Mouse (Mus musculus) liver, embryonic 15.5 days (tissue): ENCODE results near the gene Rnase9. TPM values are rescaled to one million over a fixed set of nuclear protein-coding genes. Genes with fewer than 3 reads are reported as not detected.
"Not testable (repeated sequence)": the region's sequence is repeated elsewhere in the genome, so short reads cannot be mapped to it uniquely, and the experiment has no call there.

Source experiments
- ATAC-seq: fragments of 200-750 bp; cut with Nextera tagmentation; 2 replicates; pipeline ENCODE4 v1.8.0; 2017; ENCODE audit warnings: moderate number of reproducible peaks, mild to moderate bottlenecking, moderate library complexity; ENCODE audit not compliant: insufficient read depth
- H3K27ac ChIP-seq: fragments of 300-500 bp; sonication (generic); replicated peaks from 2 replicates; pipeline ENCODE4 v1.5.1; 2015; ENCODE audit warnings: mild to moderate bottlenecking, inconsistent platforms
- H3K27me3 ChIP-seq: fragments of 300-500 bp; sonication (generic); 2 replicates; pipeline ENCODE4 v1.6.1; 2015; ENCODE audit warnings: mild to moderate bottlenecking, inconsistent platforms
- H3K36me3 ChIP-seq: fragments of 300-500 bp; sonication (generic); replicated peaks from 2 replicates; pipeline ENCODE4 v1.6.1; 2015; ENCODE audit warnings: moderate library complexity, mild to moderate bottlenecking, inconsistent platforms
- H3K4me1 ChIP-seq: fragments of 300-500 bp; sonication (generic); replicated peaks from 2 replicates; pipeline ENCODE4 v1.6.1; 2015; ENCODE audit warnings: inconsistent platforms
- H3K4me2 ChIP-seq: fragments of 300-500 bp; sonication (generic); 2 replicates; pipeline ENCODE4 v1.6.1; 2015; ENCODE audit warnings: moderate library complexity, mild to moderate bottlenecking, inconsistent platforms
- H3K4me3 ChIP-seq: fragments of 300-500 bp; sonication (generic); replicated peaks from 2 replicates; pipeline ENCODE4 v1.5.1; 2015; ENCODE audit warnings: mild to moderate bottlenecking, inconsistent platforms
- H3K9ac ChIP-seq: fragments of 300-500 bp; sonication (generic); 2 replicates; pipeline ENCODE4 v1.6.1; 2015; ENCODE audit warnings: moderate library complexity, mild to moderate bottlenecking, inconsistent platforms
- H3K9me3 ChIP-seq: fragments of 300-500 bp; sonication (generic); replicated peaks from 2 replicates; pipeline ENCODE4 v1.6.1; 2016; ENCODE audit warnings: inconsistent platforms
- WGBS: fragments of 180-500 bp; shearing (Covaris S2); methylation state at CpG from one replicate; pipeline ENCODE4 v1.1.7; 2015; ENCODE audit warnings: mixed read lengths; ENCODE audit not compliant: insufficient replicate concordance; 5-methylcytosine and 5-hydroxymethylcytosine counted together
- polyA plus RNA-seq: library from polyadenylated mRNA; unstranded; fragments of >200 nt; fragmentation: Nextera tagmentation; extraction: Ambion mirVana; gene quantifications from 2 replicates; pipeline ENCODE4 v1.2.1, GENCODE M21; 2015

Gene Rnase9
- polyA plus RNA-seq, 1 experiment from 2014 or later: not detected

DNA sequence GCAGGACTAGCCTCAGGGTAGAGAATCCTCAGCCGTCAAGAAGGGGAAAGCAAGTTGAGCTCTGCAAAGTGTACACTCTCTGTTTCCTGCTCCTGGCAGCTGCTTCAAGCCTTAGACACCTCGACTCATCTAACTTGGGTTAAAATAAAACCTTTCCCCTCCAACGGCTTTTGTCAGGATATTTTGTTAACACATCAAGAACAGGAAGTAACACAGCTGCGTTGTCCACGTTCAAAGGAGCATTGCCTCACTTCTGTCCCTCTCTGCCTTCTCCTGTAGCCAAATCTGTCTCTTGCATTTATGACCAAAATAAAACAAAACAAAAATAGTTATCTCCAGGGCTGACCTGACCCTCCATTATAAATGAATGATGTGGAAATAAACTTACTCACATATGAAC lies 6.2 kb upstream of the Rnase9 start:
- ATAC-seq: no peak
- H3K4me3 ChIP-seq: no peak overlapping the region
- H3K27ac ChIP-seq: no peak overlapping the region
- H3K9ac ChIP-seq: no peak overlapping the region
- H3K36me3 ChIP-seq: no peaks in the 10 kb centered on the region
- no peak overlapping the region for H3K4me2 ChIP-seq
- no peaks in the 10 kb centered on the region for H3K4me1 ChIP-seq
- no peaks in the 10 kb centered on the region for H3K9me3 ChIP-seq
- 9% methylated on average over 5 of the region's 5 CpGs for WGBS
- no peaks in the 10 kb centered on the region for H3K27me3 ChIP-seq

DNA sequence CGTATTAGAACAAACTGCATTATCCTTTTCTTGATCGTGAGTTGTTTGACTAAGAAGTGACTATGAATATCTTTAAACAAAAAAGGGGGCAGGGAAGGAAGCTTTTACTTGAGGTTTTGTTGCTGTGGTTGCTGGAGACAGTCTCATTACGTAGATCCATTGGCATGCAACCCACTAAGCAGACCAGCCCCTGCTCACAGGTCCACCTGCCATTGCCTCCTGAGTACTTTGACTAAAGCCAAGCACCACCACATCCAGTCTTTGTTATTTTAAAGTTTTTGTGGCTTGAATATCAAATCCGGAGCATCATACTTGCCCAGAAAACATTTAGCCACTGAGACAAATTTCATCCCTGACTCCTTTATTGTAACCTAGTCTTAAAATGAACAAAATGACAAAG lies 5.5 kb downstream of the Rnase9 start:
- 62% methylated on average over 4 of the region's 4 CpGs for WGBS
- Histone ChIP-seq H3K4me3 (no peak overlapping the region), H3K27ac (no peak overlapping the region), H3K4me2 (no peak overlapping the region), H3K9ac (no peak overlapping the region), H3K4me1 (no peaks in the 10 kb centered on the region), H3K9me3 (no peaks in the 10 kb centered on the region), H3K36me3 (no peaks in the 10 kb centered on the region), H3K27me3 (no peaks in the 10 kb centered on the region)
- ATAC-seq: no peak

DNA sequence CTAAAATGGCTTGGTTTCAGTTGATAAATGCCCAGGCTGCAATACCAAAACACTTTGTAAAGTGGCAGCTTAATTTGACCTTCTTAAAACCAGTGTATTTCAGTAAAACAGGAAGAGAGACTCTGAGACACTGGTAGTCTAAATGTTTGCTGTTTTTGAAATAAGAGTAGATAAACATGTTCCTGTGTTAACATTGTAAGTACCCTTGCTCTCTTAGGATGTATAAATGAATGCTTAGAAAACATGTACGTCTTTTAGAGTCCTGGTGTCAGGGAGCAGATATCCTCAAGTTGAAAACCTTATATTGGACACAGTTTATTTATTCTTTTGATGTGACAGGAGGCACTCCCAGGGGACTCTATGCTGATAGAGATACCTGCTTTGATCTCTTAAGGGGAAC lies 6.5 kb downstream of the Rnase9 start:
- Histone ChIP-seq H3K27me3 (no peaks in the 10 kb centered on the region), H3K9me3 (no peaks in the 10 kb centered on the region), H3K9ac (no peak overlapping the region), H3K36me3 (no peaks in the 10 kb centered on the region), H3K27ac (no peak overlapping the region), H3K4me2 (no peak overlapping the region), H3K4me1 (no peaks in the 10 kb centered on the region), H3K4me3 (no peak overlapping the region)
- 51% methylated on average over 1 of the region's 1 CpGs for WGBS
- ATAC-seq: no peak

DNA sequence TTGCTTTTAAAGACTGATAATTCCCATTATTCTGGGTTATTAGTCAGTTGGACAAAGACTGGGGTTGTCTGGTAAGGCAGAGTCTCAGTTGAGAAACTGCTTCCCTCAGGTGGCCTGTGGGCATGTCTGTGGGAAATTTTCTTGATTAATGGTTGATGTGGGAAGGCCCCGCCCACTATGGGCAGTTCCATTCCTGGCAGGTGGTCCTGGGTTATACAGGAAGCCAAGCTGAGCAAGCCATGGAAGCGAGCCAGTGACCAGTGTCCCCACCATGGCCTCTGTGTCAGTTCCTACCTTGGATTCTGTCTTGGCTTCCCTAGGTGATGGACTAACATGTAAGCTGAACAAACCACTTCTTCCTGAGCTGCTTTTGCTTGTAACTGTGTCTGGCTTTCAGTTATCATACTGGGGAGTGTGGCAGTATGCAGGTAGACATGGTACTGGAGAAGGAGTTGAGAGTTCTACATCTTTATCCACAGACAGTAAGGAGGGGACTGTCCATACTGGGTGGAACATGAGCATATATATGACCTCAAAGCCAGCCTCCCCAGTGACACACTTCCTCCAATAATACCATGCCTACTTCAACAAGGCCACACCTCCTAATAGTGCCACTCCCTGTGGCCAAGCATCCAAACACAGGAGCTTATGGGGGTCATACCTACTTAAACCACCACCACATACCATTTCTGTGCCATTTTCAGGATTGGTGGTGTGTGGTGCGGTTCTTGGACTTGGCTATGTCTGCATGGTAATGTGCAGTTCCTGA lies 14.1 kb downstream of the Rnase9 start:
- Histone ChIP-seq H3K9me3 (no peaks in the 10 kb centered on the region), H3K4me2 (no peak overlapping the region), H3K36me3 (no peaks in the 10 kb centered on the region), H3K4me1 (no peaks in the 10 kb centered on the region), H3K9ac (no peak overlapping the region), H3K27ac (no peak overlapping the region), H3K4me3 (no peak overlapping the region), H3K27me3 (no peaks in the 10 kb centered on the region)
- no peak for ATAC-seq
- 52% methylated on average over 3 of the region's 3 CpGs for WGBS

DNA sequence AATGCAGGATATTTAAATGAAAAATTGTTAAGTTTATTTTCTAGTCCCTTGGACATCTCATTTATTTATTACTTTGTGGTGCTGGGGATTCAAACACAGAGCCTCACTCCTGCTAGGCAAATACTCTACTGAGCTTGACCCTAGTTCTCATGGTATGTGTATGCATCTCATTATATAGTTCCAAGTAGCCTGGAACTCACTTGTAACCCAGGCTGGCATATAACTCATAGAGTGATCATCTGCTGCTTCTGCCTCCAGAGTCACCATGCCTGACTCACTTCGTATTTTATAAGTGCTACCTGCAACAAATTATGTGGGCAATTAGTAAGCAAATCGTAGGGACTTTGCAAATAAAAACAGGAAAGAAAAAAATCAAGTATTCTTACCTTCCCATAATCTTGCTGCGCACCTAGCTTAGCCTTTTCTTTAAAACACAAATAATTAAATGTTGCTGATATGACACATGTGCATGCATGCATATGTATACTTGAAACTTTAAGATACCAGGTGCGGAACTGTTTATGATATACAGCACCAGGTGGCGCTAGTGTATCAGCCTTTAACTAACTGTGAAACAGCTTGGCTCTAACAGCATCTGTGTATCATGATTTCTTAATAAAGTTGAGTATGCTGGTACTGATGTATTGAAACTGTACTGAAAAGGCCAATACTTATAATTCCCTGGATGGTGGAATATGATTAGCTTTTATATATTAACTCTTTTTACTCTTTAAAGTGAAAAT lies 15.1 kb downstream of the Rnase9 start:
- Histone ChIP-seq H3K27me3 (no peaks in the 10 kb centered on the region), H3K4me2 (no peak overlapping the region), H3K4me1 (no peaks in the 10 kb centered on the region), H3K9ac (no peak overlapping the region), H3K9me3 (no peaks in the 10 kb centered on the region), H3K4me3 (no peak overlapping the region), H3K36me3 (no peaks in the 10 kb centered on the region), H3K27ac (no peak overlapping the region)
- 27% methylated on average over 5 of the region's 5 CpGs for WGBS
- no peak for ATAC-seq

DNA sequence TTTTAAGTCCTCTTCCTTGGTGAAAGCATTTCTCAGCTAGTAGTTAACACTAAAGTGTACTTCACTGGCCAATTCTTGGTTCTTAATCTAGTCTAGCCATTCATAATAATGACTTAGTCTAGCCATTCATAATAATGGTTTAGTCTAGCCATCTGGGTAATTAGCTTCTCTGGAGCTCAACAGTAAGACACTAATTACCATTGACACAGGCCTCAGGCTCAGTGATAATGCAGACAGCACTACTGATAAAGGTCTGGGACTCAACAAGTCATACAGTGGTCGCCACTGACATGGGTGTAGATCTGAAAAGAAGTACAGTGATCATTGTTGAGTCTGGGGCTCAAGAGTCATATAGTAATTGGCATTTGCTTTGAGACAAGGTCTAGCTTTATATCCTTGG lies 16.8 kb downstream of the Rnase9 start:
- no peaks in the 10 kb centered on the region for H3K9me3 ChIP-seq
- no peaks in the 10 kb centered on the region for H3K36me3 ChIP-seq
- 26% methylated on average over 1 of the region's 1 CpGs for WGBS
- no peaks in the 10 kb centered on the region for H3K4me1 ChIP-seq
- H3K27ac ChIP-seq: no peak overlapping the region
- H3K4me3 ChIP-seq: no peak overlapping the region
- H3K9ac ChIP-seq: no peak overlapping the region
- H3K27me3 ChIP-seq: no peaks in the 10 kb centered on the region
- no peak overlapping the region for H3K4me2 ChIP-seq
- ATAC-seq: no peak

DNA sequence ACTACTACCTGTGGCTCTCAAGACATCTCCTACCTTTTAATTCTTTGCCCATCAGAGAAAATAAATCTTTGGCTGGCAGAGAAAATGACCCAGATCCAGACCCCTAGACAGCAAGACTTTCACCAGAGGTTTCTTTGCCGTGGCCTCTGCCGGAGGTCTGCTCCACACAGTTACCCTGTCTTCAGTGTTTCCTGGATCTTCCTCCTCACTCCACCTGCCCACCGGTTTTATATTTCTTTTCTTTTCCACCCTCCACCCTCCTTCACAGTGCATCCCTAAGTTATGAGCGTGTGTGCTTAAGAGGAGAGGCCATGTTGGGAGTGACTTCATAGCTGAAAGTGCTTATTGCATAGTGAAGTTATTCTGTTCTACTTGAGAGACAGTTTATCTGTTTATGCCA lies 18.2 kb downstream of the Rnase9 start:
- WGBS: 68% methylated on average over 4 of the region's 4 CpGs

DNA sequence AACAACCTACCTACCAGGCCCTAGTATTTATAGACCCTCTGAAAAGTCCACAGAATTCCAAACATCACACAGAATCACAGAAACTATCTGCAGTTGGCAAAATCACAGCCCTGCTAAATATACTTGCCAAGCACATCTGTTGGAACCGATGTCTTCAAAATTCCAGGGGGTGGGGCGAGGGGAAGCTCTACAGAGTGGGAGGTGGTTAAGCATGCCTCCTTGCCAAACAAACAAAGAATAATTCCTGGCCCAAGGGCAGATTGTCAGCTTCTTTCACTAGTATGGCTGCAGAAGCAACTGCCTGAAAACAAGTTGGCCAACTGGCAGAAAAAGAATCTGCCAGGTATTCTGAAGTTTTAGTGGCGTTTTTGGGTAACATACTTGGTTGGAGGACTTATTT lies 24.4 kb downstream of the Rnase9 start:
- Histone ChIP-seq H3K27me3 (no peaks in the 10 kb centered on the region), H3K4me1 (no peaks in the 10 kb centered on the region), H3K9ac (no peak overlapping the region), H3K4me2 (no peak overlapping the region), H3K9me3 (no peaks in the 10 kb centered on the region), H3K27ac (no peak overlapping the region), H3K4me3 (no peak overlapping the region), H3K36me3 (no peaks in the 10 kb centered on the region)
- 59% methylated on average over 3 of the region's 3 CpGs for WGBS
- ATAC-seq: no peak

More for the DNA sequence above, 18.2 kb downstream of the Rnase9 start:
- H3K27ac ChIP-seq: no peak overlapping the region
- no peaks in the 10 kb centered on the region for H3K27me3 ChIP-seq
- H3K4me1 ChIP-seq: no peaks in the 10 kb centered on the region
- H3K9me3 ChIP-seq: no peaks in the 10 kb centered on the region
- no peaks in the 10 kb centered on the region for H3K36me3 ChIP-seq
- H3K4me2 ChIP-seq: no peak overlapping the region
- H3K9ac ChIP-seq: no peak overlapping the region
- H3K4me3 ChIP-seq: no peak overlapping the region
- ATAC-seq: no peak

DNA sequence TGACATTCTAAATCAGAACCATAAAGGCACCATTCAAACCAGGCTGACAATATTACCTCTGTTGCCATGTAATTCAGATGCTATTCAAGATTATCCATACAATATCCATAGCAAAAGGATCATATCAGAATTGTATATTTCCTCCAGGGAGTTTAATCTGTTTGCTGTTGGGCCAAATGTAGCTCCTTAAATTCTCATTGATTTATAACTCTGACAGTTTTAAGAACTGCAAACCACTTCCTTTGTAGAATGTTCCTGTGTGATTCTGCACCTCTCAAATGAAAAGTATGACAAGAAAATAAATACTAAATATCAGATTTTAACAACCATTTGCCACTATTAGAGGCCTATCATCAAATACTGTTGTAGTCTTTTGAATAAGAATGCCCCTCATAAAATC lies 25.9 kb downstream of the Rnase9 start:
- H3K9me3 ChIP-seq: no peaks in the 10 kb centered on the region
- H3K4me2 ChIP-seq: no peak overlapping the region
- no peak overlapping the region for H3K9ac ChIP-seq
- no peak for ATAC-seq
- no peak overlapping the region for H3K27ac ChIP-seq
- no peaks in the 10 kb centered on the region for H3K36me3 ChIP-seq
- H3K27me3 ChIP-seq: no peaks in the 10 kb centered on the region
- H3K4me3 ChIP-seq: no peak overlapping the region
- no peaks in the 10 kb centered on the region for H3K4me1 ChIP-seq

DNA sequence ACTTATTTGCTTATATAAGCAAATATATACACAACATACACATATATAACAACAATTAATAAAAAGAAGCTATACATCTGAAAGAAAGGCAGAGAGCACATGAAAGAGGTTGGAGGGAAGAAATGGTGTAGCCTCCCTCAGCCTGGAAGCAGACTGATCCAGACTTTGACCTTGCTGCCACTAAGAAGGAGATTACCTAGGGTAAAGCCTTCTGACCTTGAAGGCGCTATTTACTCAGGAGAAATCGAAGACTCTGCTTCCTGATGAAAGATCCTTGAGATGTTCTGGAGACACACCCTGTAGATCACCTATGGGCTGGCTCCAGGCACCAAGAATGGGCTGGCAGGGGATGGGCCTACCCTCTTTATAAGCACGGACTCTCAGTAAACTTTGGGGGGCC lies 26.9 kb downstream of the Rnase9 start:
- H3K36me3 ChIP-seq, H3K4me1 ChIP-seq, ATAC-seq, H3K9me3 ChIP-seq, H3K9ac ChIP-seq, H3K27ac ChIP-seq, H3K4me3 ChIP-seq, H3K27me3 ChIP-seq, H3K4me2 ChIP-seq: not testable (repeated sequence)
- 56% methylated on average over 3 of the region's 3 CpGs for WGBS

DNA sequence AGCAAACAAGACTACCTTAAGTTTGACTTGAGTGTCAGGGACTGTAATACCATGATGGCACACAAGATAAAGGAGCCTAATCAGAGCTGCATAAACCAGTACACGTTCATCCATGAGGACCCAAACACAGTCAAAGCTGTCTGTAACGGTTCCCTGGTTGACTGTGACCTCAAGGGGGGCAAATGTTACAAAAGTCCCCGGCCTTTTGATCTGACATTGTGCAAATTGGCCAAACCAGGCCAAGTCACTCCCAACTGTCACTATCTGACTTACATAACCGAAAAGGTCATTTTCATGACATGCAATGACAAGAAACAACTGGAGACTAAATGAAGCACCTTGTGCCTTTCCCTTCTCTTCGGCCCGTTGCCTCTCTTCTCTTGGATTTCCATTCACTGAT lies 32.1 kb downstream of the Rnase9 start:
- H3K27ac ChIP-seq: no peak overlapping the region
- no peaks in the 10 kb centered on the region for H3K36me3 ChIP-seq
- no peaks in the 10 kb centered on the region for H3K9me3 ChIP-seq
- no peaks in the 10 kb centered on the region for H3K27me3 ChIP-seq
- WGBS: 63% methylated on average over 6 of the region's 6 CpGs
- H3K4me2 ChIP-seq: no peak overlapping the region
- peaks cover 6% of the 10 kb centered on the region; the same call in 1 of the 2 replicates for H3K4me1 ChIP-seq
- no peak overlapping the region for H3K4me3 ChIP-seq
- no peak for ATAC-seq
- no peak overlapping the region for H3K9ac ChIP-seq
